Comparison of ENCODE assay signal across 19 mouse cellular contexts in genomic region chr16:33167537-33167936, GRCm38 (mm10). TPM values are rescaled to one million over a fixed set of nuclear protein-coding genes. Genes with fewer than 3 reads are reported as not detected.
DNase-seq lines count a peak whose midpoint lies in the region; ATAC-seq and TF ChIP-seq lines count a peak whose summit lies in the region.
"Had no signal": no experiment of that assay in that cellular context is flagged by ENCODE, and none has a peak within 500 bp of the region (broad histone marks: within the 10 kb centered on the region; RNA-seq: fewer than 3 reads in every experiment).

No protein-coding gene starts in this region.

- no peaks in the 10 kb centered on the region for H3K9me3 ChIP-seq in heart, postnatal 0 days (replicated peaks; ENCODE audit: control insufficient read depth, low read length)
- H3K9me3 ChIP-seq: embryonic facial prominence, embryonic 13.5 days; forebrain, embryonic 15.5 days; limb, embryonic 15.5 days; midbrain, embryonic 12.5 days; neural tube, embryonic 13.5 days had no signal

- DNase-seq in heart, postnatal 0 days (ENCODE audit: low spot score) = no peak
- DNase-seq in heart, postnatal 4 days = no peak
- DNase-seq in lung, adult 2 months = no peak
- no peak for DNase-seq in lung, postnatal 10 days
- DNase-seq in B cell, adult 2 months = peak; percentile 35 to 40
- DNase-seq in ZHBTc4 (ENCODE audit: low read depth, low spot score) = peak; percentile 51
- DNase-seq in frontal cortex, postnatal 10 days (ENCODE audit: low spot score in 2 of 2) = no peak
- no peak for DNase-seq in gastrocnemius, postnatal 14 days
- DNase-seq: cerebellum, postnatal 14 days; heart, postnatal 36 days; kidney, adult 18-20 months; layer of hippocampus, postnatal 36 days; right cerebral cortex, adult 18-20 months had no signal

- no peak overlapping the region for H3K9ac ChIP-seq in heart, postnatal 0 days (replicated peaks; ENCODE audit: low read depth, low read length)
- H3K9ac ChIP-seq: embryonic facial prominence, embryonic 13.5 days; forebrain, embryonic 15.5 days; limb, embryonic 15.5 days; midbrain, embryonic 12.5 days; neural tube, embryonic 13.5 days had no signal

- WGBS in heart, postnatal 0 days = 36% methylated on average over 5 of the region's 5 CpGs
- WGBS in lung, adult 2 months = 29% methylated on average over 5 of the region's 5 CpGs

- H3K4me1 ChIP-seq in heart, postnatal 0 days (ENCODE audit: control insufficient read depth, insufficient read depth) = 0 out of 2 replicates have a peak, but pooled peaks cover 3% of the 10 kb centered on the region
- H3K4me1 ChIP-seq in lung, adult 2 months (ENCODE audit: control insufficient read depth, insufficient read depth, low read length) = no peaks in the 10 kb centered on the region
- H3K4me1 ChIP-seq: embryonic facial prominence, embryonic 13.5 days; forebrain, embryonic 15.5 days; limb, embryonic 15.5 days; neural tube, embryonic 13.5 days had no signal

- intact Hi-C loops in gastrocnemius, postnatal 14 days (cut with DNase I; ENCODE audit: low total_unique reads) = no loop called here

- no peak overlapping the region for H3K4me2 ChIP-seq in heart, postnatal 0 days (ENCODE audit: low read depth, low read length)
- H3K4me2 ChIP-seq: embryonic facial prominence, embryonic 13.5 days; forebrain, embryonic 15.5 days; limb, embryonic 15.5 days; midbrain, embryonic 12.5 days; neural tube, embryonic 13.5 days had no signal

- TF ChIP-seq CTCF in heart, postnatal 0 days (IDR thresholded peaks at IDR 0.05; ENCODE audit: low read depth) = peak; percentile 48
- peak; percentile 25; the same call in 1 of the 2 replicates for TF ChIP-seq CTCF in lung, adult 2 months (IDR thresholded peaks at IDR 0.05; ENCODE audit: insufficient read depth, low read length)

- no peak for ATAC-seq in heart, postnatal 0 days (ENCODE audit: insufficient read depth, low read depth)
- ATAC-seq: CD4-positive, CD25-positive, alpha-beta regulatory T cell, adult 4 months; forebrain, embryonic 15.5 days had no signal

- no peaks in the 10 kb centered on the region for H3K27me3 ChIP-seq in heart, postnatal 0 days (ENCODE audit: control insufficient read depth, insufficient read depth, low read length)
- H3K27me3 ChIP-seq: embryonic facial prominence, embryonic 13.5 days; forebrain, embryonic 15.5 days; limb, embryonic 15.5 days; midbrain, embryonic 12.5 days; neural tube, embryonic 13.5 days had no signal

- TF ChIP-seq EP300 in heart, postnatal 0 days (IDR thresholded peaks at IDR 0.05; ENCODE audit: low read depth) = no peak

- no peak for TF ChIP-seq POLR2A in lung, adult 2 months (IDR thresholded peaks at IDR 0.05; ENCODE audit: borderline replicate concordance, extremely low read depth, low read depth, low read length)

- no peaks in the 10 kb centered on the region for H3K36me3 ChIP-seq in heart, postnatal 0 days (replicated peaks; ENCODE audit: control insufficient read depth, insufficient read depth, low read length)
- H3K36me3 ChIP-seq: embryonic facial prominence, embryonic 13.5 days; forebrain, embryonic 15.5 days; limb, embryonic 15.5 days; midbrain, embryonic 12.5 days; neural tube, embryonic 13.5 days had no signal

- H3K27ac ChIP-seq in heart, postnatal 0 days (ENCODE audit: low read depth) = no peak overlapping the region
- H3K27ac ChIP-seq: embryonic facial prominence, embryonic 13.5 days; forebrain, embryonic 15.5 days; limb, embryonic 15.5 days; midbrain, embryonic 12.5 days; neural tube, embryonic 13.5 days had no signal

- no peak overlapping the region for H3K4me3 ChIP-seq in heart, postnatal 0 days (ENCODE audit: low read depth, low read length)
- H3K4me3 ChIP-seq in lung, adult 2 months (replicated peaks; ENCODE audit: extremely low read depth, low read depth, low read length) = no peak overlapping the region
- H3K4me3 ChIP-seq: embryonic facial prominence, embryonic 13.5 days; forebrain, embryonic 15.5 days; limb, embryonic 15.5 days; midbrain, embryonic 12.5 days; neural tube, embryonic 13.5 days had no signal

RNA-seq across cellular contexts. Expression of gene Osbpl11, which starts 17.3 kb away (rescaled TPM):
- 18.0 and 20.3 TPM in 2 replicates for total RNA-seq in heart, postnatal 0 days (2014; rRNA removed; ENCODE audit: low replicate concordance)
- 9.9 and 10.4 TPM in 2 replicates for polyA plus RNA-seq in heart, postnatal 0 days (2015; fragmentation: Nextera tagmentation; extraction: Ambion mirVana)
- 10 to 100 TPM; 21.9 to 22.4 TPM for total RNA-seq in heart, postnatal 4 days (2021)
- polyA plus RNA-seq in lung, adult 2 months (2012; rRNA removed) = 11.1 and 11.3 TPM in 2 replicates
- 10 to 100 TPM; 11.7 to 15.8 TPM for total RNA-seq in gastrocnemius, postnatal 14 days (2021)

Comparison
In these comparisons a context has a peak if more than half of its experiments do, and no peak if none do; other contexts are left out.
1. DNase-seq: peak in B cell, adult 2 months (2 of 2) and ZHBTc4 (single experiment); none in heart, postnatal 0 days (single experiment), heart, postnatal 4 days (single experiment), lung, adult 2 months (single experiment), lung, postnatal 10 days (single experiment), frontal cortex, postnatal 10 days (0 of 2) and gastrocnemius, postnatal 14 days (single experiment).